Mouse (Mus musculus) thymus, postnatal 10 days (tissue): ENCODE measurements around the gene Tbc1d21.

Source experiments
- DNase-seq, 2 experiments: peaks; one replicate each; pipeline ENCODE4 v3.0.0; 2021; ENCODE audit warnings: low spot score in 2 of 2

The Tbc1d21 gene

GRCm38 (mm10) chr9:58370355-58370754 lies at the start of gene Tbc1d21:
Tbc1d21 (minus strand) TSS chr9:58370455.
- no peak for DNase-seq

- no peak for DNase-seq
Observed at GRCm38 (mm10) chr9:58411556-58411955, 41.3 kb upstream of the Tbc1d21 start.

GRCm38 (mm10) chr9:58410057-58410735 lies 39.9 kb upstream of the Tbc1d21 start:
- no peak for DNase-seq

GRCm38 (mm10) chr9:58409247-58409646 lies 39.0 kb upstream of the Tbc1d21 start:
- DNase-seq: no peak

DNA sequence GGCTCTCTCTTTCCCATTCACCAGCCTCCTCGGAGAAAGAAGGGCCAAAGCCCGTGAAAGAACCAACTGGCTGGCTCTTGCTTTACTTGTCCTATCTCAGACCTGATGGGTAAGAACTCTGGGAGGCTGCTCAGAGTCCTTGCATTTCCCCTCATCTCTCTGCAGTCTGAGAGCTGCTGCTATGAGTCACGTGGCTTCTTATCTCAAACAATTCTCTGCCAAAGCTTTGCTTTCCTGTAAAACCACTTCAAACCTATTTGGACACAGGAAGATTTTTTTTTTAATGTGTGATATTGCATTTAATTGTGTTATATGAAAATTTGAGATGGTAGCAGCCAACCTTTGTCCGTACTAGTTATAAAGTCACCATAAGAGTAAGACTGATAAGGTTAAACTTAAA lies 34.2 kb upstream of the Tbc1d21 start:
- no peak for DNase-seq

DNA sequence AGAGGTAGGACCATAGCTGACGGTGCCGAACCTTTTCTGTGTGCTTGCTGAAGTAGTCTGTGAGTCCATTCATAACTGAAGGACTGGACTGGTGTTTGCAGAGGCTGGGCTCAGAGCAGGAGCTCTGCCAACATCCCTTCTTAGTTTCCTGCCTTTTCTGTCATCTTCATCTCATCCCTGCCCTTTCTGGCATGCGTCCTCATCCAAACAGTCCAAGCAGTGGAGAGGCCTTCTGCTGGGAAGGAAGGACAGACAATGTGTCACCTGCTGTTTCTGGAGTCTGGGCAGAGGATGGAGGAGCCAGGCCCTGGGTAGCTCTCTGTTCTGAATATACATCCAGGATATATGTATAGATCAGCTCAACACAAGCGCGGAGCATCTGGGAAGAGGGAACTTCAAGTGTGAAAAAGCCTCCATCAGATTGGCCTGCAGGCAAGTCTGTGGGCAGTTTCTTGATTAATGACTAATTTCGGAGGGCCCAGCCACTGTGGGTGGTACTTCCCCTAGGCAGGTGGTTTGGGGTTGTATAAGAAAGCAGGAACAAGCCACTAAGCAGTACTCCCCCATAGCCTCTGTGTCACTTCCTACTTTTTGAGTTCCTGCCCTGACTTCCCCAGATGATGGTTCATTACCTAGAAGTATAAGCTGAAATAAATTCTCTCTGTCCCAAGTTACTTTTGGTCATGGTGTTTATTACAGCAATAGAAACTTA lies 31.3 kb upstream of the Tbc1d21 start:
- DNase-seq: no peak

- no peak for DNase-seq
Observed at GRCm38 (mm10) chr9:58399609-58400008, 29.4 kb upstream of the Tbc1d21 start.

DNA sequence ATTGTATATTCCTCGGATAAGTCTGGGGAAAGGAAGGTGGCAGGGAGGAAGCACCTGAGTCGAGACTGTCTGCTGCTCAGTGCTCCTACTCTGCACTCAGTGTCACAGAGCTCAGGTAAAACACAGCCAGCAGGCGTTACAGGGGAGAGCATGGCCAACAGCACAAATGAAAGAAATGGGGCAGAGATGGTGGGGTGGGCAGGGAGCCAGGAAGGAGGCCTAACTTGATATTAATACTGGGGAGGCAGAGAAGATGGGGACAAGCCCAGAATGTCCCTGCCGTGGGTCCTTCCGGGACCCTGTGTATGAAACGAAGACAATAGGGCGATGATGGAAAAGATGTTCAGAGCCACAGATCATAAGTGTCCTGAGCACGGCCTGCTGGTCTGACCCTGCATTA lies 24.4 kb upstream of the Tbc1d21 start:
- DNase-seq: no peak

DNA sequence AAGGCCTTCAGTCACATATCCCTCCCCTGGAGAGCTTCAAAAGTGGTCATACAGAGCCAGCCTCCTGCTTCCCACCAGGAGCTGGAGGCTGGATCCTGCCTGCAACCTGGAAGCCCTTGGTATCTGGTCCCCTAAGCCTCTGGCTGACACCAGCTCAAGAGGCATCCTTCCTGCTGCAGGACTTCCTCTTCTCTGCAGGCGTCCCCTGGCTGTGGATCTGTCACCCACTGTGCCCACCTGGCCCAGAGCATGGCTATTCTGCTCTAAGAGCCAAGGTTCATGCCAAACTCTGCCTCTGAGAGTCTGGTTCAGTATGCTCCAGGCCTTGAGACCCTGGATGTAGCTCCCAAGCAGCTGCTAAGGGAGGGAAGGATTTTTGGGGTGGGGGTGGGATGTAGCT lies 23.6 kb upstream of the Tbc1d21 start:
- no peak for DNase-seq

- no peak for DNase-seq
Observed at GRCm38 (mm10) chr9:58388381-58388780, 18.1 kb upstream of the Tbc1d21 start.

- no peak for DNase-seq
Observed at GRCm38 (mm10) chr9:58378878-58379277, 8.6 kb upstream of the Tbc1d21 start.

DNA sequence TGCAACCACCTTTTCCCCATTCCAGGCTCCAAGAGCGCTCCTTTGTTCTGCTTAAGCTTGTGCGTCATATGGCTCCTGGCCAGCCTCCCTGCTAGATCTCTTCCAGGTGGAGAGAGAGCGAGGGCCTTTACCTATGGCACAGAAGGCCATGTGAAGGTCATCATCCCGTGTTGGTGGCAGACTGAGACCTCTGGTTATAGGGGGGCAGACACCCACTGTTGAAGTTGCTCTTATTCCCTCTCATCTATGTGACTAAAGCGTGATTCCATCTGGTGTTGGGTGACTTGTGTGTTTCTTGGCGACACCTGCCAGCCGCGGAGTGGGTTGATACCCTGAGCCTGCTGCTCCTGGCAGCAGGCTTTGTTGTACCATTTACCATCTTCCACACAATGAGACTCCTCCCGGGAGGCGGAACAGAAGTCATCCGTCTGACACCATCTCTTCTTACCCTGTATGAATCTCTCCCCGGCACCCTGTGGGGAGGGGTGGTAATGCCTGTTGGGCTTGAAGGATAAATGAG lies 3.7 kb upstream of the Tbc1d21 start:
- DNase-seq: no peak

DNA sequence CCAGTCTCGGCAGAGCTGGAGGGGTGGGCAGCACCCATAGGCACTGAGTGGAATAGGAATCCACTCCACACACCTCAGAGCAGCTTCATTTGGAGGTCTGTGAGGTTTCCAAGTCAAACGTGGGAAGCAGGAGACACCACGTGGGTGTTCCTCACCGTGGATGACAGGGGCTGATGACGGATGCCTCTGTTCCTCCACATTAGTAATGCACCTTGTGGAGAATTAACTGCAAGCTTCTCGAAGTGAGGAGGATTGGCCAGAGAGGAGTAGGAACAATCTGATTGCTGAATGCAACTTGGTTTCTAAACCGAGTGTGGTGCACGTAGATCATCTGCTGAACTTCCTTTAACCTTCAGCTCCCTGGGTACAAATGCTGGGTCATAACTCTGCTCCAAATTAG lies 1.7 kb upstream of the Tbc1d21 start:
- DNase-seq: no peak

GRCm38 (mm10) chr9:58369644-58370043 lies 611 bp downstream of the Tbc1d21 start:
- DNase-seq: peak in 1 of 2 experiments; percentile 12

GRCm38 (mm10) chr9:58364325-58364724 lies 5.9 kb downstream of the Tbc1d21 start:
- no peak for DNase-seq

DNA sequence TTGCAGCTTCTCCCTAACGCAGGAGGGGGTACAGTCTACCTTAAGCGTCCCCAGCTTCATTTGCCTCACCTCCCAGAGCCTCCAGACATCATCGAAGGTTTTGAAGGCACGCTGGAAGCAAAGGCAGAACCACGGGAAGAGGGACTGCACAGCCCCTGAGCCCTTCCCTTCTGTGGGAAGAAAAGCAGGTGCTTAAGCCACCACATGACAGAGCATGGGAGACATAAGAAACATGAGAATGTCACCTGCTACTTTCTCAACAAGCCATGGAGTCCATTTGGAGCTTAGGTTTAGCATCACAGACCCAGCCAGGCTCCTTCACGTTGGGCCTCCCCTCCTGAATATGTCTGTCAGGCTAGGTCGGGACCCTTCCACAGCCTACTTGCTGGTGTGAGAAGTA lies 8.3 kb downstream of the Tbc1d21 start:
- no peak for DNase-seq

- DNase-seq: no peak
Observed at GRCm38 (mm10) chr9:58361373-58361772, 8.9 kb downstream of the Tbc1d21 start.

DNA sequence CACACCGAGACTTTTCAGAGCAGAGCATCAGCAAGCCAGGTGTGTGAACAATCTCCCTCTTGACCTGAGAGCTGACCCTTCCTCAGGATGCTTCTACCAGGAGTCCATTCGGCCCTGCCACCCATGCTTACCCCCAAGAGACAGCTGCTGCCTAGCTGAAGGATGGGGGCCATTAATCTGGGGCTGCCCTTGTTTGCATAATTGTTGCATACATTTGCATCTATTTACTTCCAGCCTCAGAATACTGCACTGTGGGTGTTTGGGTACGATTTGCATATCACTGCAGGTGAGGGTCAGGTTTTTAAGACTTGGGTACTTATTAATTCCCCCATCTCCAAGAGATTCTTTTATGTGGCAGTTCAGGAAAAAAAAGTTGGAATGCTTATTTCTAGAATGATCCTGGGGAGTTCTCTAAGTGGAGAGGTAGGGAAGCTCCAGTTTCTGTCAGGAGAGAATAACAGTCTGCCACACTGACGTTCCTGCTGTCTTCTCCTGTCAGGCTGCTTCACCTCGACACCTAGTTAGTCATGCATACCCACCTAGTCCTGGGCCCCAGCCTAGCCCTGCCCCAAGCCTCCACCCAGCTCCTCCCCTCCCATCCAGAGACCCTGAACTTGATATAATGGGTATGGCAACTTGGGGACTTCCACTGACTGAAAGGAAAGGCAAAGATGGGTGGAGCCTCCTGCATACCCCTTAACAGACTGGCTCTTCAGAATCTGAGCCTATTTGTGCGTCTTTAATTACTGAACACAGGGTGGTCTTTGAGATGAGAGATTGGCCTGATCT lies 14.8 kb downstream of the Tbc1d21 start:
- no peak for DNase-seq

GRCm38 (mm10) chr9:58354701-58355100 lies 15.6 kb downstream of the Tbc1d21 start:
- no peak for DNase-seq

- no peak for DNase-seq
Observed at GRCm38 (mm10) chr9:58353224-58353623, 17.0 kb downstream of the Tbc1d21 start.

GRCm38 (mm10) chr9:58347795-58348194 lies 22.5 kb downstream of the Tbc1d21 start:
- no peak for DNase-seq

DNA sequence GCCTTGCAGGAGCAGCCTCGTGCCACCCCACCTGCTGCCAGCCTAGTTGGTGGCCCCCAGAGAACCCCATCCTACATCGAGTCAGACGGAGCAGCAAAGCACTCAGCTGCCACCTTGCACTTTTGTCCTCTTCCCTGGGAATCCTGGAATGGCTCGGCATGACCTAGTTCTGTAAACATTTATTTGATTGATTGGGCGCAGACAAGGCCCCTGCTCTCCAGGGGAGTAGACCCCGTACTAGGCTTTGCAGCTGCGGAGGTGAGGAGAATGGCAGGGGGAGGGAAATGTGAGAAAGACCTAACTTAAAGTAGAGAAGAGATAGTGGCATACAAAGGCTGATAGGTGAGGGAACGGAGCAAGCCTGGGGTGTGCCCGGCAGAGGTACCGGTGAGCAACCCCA lies 23.8 kb downstream of the Tbc1d21 start:
- DNase-seq: no peak
